Mouse (Mus musculus) spleen, adult 18-20 months (tissue): Measurements from ENCODE around the gene Nat9.

Experiments used
- DNase-seq, 2 experiments: peaks; one replicate each; pipeline ENCODE4 v3.0.0; 2022; ENCODE audit warnings: mixed read lengths in 2 of 2

Nat9 gene

DNA sequence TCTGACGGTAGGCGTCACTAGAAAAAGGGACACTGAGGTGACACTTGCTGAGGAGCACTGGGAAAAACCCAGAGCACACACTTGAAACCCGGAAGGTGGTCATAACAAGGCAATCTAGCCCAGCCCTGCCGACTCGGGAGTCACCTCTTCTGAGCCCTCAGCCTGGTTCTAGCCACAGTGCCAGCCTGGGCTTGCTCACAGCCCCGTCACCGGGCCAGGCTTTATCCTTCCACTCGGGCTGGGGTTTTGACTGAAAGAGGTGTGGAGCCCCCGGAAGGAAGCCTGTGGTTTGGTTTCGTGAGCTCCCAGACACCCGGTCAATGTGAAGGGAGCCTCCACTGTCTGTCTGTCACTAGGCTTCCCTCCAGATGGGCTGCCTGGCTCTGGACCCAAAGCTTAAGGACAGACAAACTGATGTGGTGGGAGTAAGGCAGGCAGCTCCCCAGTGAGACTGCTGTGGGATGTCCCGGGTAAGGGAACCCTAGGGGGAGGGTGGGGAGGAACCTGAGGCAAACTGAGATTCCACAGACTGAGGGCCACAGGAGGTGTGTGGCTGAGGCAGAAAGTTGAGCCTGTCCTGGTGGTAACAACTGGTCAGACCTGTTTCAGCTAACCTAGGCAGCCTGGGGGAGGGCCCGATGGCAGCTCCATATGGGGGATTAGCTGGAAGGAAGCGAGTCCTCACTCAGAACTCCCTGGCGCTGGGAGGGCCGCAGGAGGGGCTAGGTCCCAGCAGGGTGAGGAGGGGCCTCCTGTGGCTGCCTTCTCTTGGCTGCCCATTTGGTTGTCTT is 13.9 kb downstream of the Nat9 start:
- DNase-seq: no peak

DNA sequence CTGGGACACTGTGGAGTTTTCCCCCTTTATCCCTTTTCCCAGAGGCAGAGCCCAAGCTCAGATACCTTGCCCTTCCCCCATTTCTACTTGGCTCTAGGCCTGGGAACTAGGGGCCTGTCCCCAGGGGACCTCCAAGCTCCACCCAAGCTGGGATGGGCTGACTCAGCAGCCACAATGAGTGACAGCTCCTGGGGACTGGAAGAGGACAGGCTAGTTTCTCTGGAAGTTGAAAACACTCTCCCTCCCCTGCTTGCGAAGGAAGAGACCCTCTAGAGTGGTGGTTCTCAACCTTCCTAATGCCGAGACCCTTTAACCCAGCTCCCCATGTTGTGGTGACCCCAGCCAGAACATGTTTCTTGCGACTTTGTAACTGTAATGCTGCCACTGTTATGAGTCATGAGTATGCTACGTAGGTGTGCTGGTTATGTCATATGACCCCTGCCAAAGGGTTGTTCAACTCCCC is 14.8 kb downstream of the Nat9 start:
- no peak for DNase-seq

DNA sequence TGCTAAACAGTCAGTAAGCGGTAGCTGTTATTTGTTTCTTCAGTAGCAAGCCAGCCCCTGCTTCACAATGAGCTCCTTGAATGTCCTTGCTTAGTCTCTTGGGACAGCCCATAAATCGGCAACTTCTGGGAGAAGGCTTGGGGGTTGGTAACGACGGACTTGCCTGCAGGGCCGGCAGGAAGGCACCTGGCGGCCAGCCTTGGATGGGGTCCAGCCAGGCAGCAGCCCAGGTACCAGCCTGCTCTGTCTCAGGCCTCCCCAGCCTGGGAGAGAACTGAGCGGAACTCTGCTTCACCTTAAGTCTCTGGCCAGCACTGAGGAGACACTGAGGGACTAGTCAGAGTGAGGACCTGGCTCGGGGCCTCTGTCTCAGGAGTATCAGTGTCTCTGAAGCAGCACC is 16.5 kb downstream of the Nat9 start:
- no peak for DNase-seq

DNA sequence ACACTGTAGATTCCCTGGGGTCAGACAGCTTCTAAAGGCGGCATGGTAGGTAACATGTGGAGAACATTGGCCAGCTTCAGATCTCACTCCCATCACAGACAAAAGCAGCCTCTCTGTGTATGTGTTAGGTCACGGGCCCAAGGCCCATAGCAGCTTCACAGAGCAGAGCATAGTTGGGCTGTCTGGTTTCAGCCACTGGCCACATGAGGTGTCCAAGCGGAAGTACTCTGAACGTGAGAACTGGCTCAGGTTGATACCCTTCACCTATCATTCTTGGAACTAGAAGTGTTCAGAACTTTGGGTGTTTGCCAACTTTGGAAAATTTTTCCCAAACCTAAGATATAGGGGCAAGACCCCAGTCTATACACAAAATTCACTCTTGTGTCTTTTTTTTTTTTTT is 18.2 kb downstream of the Nat9 start:
- DNase-seq: no peak

DNA sequence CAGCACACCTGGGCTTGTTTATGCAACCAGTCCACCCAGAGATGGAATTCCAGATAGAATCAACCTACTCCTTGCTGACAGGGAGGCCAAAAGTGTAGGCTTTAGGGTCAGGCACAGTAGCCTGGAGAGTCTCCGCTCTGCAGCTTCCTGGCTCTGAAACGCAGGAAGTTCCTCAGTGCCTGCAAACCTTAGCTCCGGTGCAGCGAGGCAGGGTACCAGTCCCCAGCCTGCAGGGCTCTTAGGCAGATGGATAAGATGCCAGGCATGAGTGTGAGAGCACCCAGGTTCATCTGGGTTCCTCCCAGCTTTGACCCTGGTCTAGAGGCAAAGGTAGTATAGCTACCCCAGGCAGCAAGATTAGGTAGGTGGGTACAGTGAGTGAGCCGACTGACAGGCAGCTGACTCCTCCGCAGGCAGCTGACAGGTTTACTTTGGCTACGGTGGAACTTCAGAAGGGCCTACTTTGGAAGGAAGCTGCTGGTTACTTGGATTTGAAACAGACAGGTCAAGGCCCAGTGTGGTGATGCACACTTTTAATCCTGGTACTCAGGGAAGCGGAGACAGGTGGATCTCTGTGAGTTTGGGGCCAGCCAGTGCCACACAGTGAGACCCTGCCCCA is 19.9 kb downstream of the Nat9 start:
- DNase-seq: no peak

DNA sequence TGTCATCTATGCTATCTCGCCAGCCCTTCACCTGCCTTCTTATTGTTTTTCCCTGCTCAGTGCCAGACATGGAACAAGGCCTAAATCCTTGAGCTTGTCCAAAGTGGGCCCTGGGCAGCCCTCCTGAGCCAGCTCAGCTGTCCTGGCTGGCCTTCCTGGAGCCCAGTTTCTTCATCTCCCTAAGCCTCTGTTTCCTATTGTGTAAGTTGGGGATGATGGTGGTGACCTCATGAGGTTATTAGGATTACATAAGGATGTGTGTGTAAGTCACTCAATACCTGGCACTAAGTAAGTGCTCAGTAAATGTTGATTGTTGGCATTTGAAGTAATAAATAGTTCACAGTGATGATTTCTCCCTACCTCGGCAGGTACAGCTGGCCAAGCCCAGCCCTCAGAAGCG is 20.9 kb downstream of the Nat9 start:
- DNase-seq: no peak

DNA sequence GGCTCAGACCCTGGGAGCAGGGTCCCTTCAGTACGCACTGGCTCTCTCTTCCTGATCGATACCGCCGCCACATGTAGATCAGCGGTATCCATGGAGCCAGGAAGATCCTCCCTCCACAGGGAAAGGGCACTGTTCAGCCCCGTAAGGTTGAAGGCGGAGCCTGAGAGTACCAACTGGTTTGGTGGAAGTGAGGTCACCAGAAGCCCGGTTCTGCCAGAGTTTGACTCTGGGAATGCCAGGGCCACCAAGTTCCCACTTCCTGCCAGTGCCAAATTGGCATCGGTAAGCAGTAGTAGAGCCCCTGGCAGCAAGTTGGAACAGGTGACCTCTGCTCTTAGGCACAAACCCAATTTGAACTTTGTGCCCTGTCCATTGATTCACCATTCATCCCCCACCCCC is 22.7 kb downstream of the Nat9 start:
- no peak for DNase-seq

DNA sequence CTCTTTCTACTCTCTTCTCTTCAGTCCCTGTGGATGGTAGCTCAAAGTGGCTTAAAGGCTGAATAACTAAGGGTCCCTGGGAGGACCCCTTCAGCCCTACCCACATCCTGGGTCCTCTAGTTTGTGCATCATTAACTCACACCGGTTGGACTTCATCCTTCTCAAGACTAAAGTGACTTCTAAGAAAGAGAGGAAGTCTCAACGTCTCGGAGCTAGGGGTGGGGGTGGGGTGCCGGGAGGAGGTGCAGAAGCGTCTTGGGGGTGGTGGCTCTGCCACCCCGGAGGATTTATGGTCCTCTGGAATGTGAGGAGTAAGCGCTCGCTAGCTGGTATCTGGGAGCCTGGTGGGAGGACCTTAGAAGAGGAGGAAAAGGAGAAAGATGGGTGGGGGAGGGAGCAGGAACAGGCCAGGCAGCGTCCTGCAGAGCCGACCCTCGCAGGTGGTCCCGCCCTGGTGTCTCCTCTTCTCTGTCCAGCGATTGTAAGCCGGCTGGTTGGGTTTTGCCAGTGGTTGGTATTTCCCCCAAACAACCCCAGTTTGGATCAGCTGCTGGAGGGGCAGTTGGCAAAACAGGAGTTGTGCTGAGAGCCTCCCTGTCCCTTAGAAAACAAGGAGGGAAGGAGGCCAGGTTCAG is 23.2 kb downstream of the Nat9 start:
- DNase-seq: no peak

DNA sequence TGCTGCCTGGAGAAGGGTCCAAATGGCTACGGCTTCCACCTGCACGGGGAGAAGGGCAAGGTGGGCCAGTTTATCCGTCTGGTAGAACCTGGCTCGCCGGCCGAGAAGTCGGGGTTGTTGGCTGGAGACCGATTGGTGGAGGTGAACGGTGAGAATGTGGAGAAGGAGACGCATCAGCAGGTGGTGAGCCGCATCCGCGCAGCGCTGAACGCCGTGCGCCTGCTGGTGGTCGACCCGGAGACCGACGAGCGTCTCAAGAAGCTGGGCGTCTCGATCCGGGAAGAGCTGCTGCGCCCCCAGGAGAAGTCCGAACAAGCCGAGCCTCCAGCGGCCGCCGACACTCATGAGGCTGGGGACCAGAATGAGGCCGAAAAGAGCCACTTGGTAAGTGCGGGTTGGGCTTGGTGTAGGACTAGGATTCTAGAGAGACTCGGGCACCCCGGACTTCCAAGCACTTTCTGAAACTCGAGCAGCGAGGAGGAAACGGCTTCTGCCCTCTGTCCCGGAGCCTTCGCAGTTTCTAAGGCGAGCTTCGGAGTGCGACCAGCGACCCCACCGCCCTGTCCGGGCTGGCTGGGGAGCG is 24.0 kb downstream of the Nat9 start:
- no peak for DNase-seq

DNA sequence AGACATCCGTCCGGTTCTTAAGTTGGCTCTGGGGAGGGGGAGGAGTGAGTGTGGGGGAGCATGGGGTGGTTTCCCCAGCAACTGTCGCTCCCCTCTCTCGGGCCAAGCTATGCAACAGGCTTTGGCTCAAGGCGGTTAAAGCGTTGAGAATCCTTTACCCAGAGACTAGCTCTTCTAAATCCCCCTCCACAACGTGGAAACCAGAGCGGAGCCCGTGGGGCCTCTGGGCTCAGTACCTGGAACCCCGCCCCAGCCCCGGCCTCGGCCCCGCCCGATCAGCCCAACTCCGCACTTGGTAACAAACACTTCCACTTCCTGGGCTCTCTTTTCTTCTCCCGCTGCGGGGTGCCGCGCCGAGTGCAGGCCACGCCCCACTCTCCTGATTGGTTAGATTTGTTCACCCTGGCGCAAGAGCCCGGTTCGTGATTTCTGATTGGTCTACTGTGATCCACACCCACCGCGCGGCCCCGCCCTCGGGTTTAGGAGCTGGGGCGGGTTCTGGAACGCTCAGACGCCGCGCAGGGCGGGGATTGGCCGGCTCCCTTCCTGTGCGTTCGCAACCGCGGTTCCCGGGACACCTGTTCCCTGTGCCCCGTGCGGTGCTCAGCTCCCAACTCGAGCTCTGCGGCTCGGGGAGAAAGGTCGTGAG is 24.7 kb downstream of the Nat9 start, which contains the start of gene Slc9a3r1:
Gene Slc9a3r1 (plus strand): TSS at position 510 of the 649 bp plus-strand sequence.
- DNase-seq: peak; percentile 98 to 99

DNA sequence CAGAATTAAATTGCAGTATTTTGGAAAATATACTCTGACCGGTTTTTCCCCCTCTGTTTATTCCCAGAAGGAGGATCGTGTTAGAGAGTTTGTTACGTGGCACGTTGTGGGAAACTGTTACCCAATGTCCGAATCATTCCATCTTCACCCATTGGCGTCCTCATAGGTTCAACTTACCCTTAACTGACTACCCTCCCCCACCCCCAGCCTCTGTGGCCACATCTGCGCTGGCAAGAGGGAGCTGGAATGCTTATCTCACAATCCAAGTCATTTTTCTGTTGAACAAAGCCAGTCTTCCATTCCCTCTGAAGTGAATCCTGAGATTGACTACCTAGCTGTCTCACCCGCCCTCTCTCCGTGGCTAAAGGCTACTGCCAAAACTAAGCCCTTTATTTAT is 25.5 kb downstream of the Nat9 start:
- no peak for DNase-seq

DNA sequence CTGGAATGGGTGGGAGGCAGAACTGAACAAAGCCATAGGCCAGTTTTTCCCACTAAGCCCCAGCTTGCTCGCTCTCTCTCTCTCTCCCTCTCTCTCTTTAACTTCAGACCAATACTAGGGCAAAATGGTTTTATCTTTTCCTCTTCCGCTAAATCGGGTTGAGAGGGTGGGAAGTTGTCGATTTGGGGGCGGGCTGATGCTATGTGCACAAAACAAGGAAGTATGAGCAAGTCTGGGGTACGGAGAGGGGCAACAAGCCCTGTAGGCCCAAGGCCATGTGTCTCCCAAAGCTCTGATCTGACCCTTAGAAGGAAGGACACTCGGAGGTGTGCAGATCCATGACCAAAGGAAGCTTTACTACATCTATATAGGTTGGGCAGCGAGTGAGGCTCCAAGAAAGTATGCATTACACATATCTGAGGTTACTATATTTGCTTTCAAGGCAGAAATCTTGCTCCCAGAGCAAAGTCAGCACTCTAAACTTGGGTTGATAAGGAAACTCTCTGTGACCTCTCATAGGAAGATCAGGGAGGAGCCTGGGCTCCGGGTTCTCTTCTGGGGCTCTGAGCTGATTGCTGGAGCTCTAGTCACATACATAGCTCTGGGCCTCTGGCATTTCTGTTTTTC is 26.0 kb downstream of the Nat9 start:
- no peak for DNase-seq

DNA sequence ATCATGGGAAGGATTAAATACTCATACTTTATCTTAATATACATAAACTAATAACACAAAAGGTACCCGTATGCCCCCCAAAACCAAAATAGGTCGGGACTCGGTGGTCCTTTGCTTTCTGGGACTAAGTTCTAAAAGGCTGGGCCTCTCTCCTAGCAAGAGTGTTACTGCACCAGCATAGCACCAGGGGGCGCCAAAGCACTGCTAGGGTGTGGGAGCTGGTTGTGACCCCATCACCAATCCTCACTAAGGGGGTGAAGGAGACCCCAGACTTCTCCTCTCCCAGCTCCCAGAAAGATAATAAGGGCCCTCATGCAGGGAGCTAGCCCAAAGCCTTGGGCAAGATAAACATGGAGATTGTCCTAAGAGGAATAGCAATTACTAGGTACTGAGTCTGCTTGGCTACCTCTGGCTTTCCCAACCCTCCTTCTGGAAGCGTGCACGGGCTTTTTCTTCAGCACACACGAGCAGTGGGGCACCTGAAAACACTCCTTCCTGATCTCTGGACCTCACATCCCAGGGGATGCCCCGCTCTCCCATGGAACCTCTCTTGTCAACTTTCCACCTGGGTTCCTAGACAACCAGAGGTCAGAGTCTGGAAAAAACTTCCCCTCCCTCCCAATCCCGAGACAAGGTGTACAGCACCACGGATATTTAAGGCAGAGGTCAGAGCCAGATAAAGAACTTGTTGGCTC is 26.6 kb downstream of the Nat9 start:
- peak; percentile 62 to 84 for DNase-seq

DNA sequence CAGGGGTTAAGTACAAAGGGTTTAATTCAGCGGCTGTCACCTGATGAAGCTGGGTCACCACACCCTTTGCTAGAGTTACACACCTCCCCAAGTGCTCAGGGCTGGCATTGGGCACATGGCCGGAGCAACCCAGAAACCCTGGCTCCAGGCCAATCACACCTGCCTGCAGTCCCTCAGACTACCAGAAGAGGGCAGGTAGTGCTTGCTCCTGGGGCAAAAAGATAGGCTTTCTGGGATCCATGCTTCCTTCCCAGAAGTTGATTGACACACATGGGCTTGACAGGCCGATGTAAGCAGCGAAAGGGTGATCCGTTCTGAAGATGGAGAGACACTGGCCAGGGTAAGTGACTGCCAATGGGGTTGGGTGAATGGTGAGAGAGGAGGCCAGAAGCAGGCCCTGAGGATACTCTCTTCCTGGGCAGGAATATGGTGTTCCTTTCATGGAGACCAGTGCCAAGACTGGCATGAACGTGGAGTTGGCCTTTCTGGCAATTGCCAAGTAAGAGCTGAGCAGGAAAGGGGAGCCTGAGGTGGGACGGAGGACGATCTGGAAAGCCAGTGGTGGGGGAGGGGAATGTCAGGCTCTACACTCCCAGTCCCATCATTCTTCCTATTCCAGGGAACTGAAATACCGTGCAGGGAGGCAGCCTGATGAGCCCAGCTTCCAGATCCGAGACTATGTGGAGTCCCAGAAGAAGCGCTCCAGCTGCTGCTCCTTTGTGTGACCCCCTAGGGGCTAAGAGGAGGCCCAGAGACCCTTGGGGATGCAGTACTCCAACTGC is 27.5 kb downstream of the Nat9 start:
- DNase-seq: peak; percentile 63 to 84

DNA sequence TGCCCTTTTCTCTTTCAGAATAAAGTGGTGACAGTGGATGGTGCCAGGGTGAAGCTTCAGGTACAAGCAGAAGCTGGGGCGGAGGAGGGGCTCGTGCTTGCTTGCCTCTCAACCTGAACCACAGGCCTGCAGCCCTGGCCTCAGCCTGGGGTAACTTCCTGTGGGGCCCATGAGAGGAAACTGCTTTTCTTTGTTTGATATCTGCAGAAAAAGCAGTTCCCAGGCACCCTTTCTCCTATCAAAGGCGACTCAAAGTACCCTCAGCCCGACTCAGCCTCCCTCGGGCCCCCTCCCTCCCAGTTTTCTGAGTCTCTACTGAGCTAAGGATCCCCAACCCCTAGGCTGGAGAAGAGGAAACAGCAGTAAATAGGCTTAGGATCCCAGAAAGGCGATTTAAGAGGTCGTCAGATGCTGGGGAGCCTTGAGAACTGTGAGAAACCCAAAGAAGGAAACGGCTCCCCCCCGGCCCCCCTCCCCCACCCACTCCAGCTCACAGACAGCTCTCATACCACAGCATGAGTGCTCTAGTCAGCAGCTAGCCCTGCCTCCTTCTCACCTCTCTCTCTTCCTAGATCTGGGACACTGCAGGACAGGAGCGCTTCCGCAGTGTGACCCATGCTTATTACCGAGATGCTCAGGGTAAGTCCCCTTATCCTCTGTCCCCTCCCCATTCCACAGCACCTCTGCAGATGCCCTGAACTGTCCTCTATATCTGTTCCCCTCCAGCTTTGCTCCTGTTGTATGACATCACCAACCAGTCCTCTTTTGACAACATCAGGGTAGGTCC is 29.5 kb downstream of the Nat9 start:
- peak; percentile 64 to 68 for DNase-seq

DNA sequence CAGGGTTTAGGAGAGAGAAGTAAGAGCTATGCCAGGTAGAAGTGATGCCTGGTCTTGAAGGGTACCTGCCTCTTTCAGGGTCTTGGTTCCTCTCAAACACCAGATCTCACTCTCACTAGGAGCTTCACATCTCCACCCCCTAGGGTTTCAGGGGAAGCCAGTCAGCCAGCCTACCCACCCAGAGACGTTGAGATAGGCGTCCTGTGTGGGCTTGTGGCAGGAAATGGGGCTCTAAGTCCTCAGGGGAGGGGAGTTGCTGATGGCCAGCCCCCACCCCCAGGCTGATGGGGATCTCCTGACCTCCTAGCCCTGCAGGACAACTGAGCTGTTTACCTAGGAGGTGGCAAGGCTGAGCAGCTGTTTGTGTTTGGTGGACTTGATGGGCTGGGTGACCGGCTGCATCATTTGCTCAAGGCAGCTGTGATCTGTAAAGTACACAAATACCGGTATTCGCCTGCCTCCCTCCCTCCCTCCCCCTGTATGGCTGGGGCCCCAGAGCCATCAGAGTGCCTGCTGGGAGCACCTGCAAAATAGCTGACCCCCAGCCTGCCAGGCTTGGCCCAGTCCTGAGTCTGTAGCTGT is 32.5 kb downstream of the Nat9 start:
- peak in 1 of 2 experiments; percentile 30 for DNase-seq

DNA sequence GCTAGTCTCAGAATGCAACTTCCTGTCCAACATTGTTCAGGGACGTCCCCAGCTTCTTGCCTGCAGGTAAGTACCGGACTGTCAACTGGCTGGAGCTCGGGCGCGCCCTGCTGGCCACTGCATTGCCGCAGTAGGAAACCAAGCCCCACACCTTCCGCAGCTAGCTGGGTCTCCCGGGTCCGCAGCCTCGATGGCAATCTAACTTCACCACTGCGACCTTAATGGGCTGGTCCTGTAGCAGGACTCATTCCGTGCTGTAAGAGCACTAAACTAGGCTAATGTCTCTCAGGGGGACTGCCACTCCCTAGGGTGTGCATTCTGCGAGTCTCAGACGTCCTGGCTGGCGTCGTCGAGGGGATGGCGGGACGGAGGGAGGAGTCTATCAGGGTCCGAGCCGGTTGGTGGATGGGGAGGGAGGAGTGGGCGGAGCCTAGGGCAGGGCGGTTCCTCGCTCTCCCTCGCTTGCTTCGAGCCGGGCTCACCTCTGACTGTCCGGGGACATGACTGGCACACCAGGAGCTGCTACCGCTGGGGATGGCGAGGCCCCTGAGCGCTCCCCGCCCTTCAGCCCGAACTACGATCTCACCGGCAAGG is 33.9 kb downstream of the Nat9 start:
- DNase-seq: peak; percentile 87 to 95

DNA sequence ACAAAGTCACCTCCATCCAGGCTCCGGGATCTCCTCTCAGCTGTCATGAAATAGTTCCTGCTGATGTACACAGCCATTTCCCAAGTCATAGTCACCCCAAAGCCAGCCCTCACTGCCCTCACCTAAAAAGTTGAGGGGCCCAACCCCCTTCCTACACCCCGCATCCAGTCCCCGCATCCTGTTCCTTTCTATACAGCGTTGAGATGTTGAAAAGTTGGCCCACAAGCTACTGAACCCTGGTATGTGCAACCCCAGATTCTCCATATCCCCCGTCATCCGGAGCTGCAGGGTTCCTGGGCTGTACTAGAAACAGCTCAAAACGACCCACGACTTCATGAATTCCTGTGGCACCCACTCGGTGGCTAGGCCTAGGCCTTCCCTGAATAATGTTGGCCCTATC is 34.6 kb downstream of the Nat9 start:
- DNase-seq: no peak

DNA sequence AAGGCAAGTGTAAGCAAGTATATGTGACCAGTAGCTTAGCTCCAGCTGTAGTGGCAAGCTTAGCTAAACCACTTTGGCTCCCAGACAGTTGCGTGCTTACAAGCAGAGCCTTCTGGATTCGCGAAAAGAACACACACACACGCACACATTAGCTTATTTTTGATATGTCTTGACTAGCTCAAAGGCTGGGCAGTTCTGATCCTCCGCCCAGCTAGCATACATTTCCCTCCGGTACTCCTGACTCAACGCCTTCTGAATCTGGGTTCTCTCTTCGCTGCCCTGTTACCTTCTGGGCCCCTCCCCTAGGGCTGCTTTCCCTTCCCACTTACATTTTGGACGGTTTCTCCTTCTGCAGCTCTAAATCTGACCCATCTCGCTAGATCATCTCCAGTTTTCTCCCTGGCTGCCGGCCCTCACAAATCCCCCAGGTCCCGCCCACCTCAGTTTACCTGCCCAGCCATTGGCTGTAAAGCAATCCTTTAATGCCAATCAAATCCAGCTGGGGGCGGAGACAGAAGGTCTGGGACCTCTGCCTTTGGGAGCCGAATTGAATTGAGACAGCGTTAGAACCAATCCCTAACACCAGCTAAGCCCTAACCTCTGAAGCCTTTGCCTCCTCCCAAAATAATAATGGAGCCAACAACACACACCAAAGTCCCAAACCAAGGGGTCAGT is 35.8 kb downstream of the Nat9 start:
- no peak for DNase-seq
